Mouse (Mus musculus): Measurements from ENCODE around the gene Taar8a. TPM values are rescaled to one million over a fixed set of nuclear protein-coding genes. Genes with fewer than 3 reads are reported as not detected.
"Not testable (repeated sequence)": the region's sequence is repeated elsewhere in the genome, so short reads cannot be mapped to it uniquely, and the experiment has no call there.

The Taar8a gene
- polyA plus RNA-seq, 1 experiment, result not detected

GRCm38 (mm10) chr10:24107747-24108146 lies 31.4 kb downstream of the Taar8a start:
- Histone ChIP-seq H3K27me3 (ENCODE audit: control insufficient read depth, insufficient read depth, low read length) (no peaks in the 10 kb centered on the region), H3K36me3 (ENCODE audit: control insufficient read depth, insufficient read depth, low read length) (no peaks in the 10 kb centered on the region), H3K4me1 (ENCODE audit: control insufficient read depth, insufficient read depth, insufficient read length) (no peaks in the 10 kb centered on the region), H3K4me3 (ENCODE audit: extremely low read depth, insufficient read depth, insufficient read length) (no peak overlapping the region), H3K27ac (ENCODE audit: insufficient read depth, low read length) (no peak overlapping the region)
- DNase-seq (ENCODE audit: low read depth in 1 of 2, low spot score in 2 of 2), result no peak
- 24% methylated on average over 5 of the region's 5 CpGs for WGBS
- TF ChIP-seq CTCF (IDR thresholded peaks at IDR 0.05; ENCODE audit: extremely low read depth, insufficient read depth, insufficient read length, insufficient replicate concordance), result no peak
- TF ChIP-seq POLR2A (IDR thresholded peaks at IDR 0.05; ENCODE audit: low read depth, low read length), result no peak

GRCm38 (mm10) chr10:24108236-24108635 lies 31.9 kb downstream of the Taar8a start:
- TF ChIP-seq POLR2A (IDR thresholded peaks at IDR 0.05; ENCODE audit: low read depth, low read length) (no peak), CTCF (IDR thresholded peaks at IDR 0.05; ENCODE audit: extremely low read depth, insufficient read depth, insufficient read length, insufficient replicate concordance) (no peak)
- no peak overlapping the region for H3K4me3 ChIP-seq (ENCODE audit: extremely low read depth, insufficient read depth, insufficient read length)
- no peak for DNase-seq (ENCODE audit: low read depth in 1 of 2, low spot score in 2 of 2)
- 96% methylated on average over 3 of the region's 3 CpGs for WGBS
- H3K27ac ChIP-seq (ENCODE audit: insufficient read depth, low read length), result no peak overlapping the region
- H3K27me3 ChIP-seq (ENCODE audit: control insufficient read depth, insufficient read depth, low read length), result no peaks in the 10 kb centered on the region
- H3K4me1 ChIP-seq (ENCODE audit: control insufficient read depth, insufficient read depth, insufficient read length), result no peaks in the 10 kb centered on the region
- no peaks in the 10 kb centered on the region for H3K36me3 ChIP-seq (ENCODE audit: control insufficient read depth, insufficient read depth, low read length)

- H3K36me3 ChIP-seq (ENCODE audit: control insufficient read depth, insufficient read depth, low read length); H3K27me3 ChIP-seq (ENCODE audit: control insufficient read depth, insufficient read depth, low read length); H3K4me1 ChIP-seq (ENCODE audit: control insufficient read depth, insufficient read depth, insufficient read length); H3K4me3 ChIP-seq (ENCODE audit: extremely low read depth, insufficient read depth, insufficient read length); H3K27ac ChIP-seq (ENCODE audit: insufficient read depth, low read length); DNase-seq (ENCODE audit: low read depth in 1 of 2, low spot score in 2 of 2): not testable (repeated sequence)
- 91% methylated on average over 8 of the region's 8 CpGs for WGBS
Measured at GRCm38 (mm10) chr10:24109434-24109833, 33.1 kb downstream of the Taar8a start, which contains the start of gene Taar9. Gene Taar9 (minus strand): TSS chr10:24109534.

- 47% methylated on average over 6 of the region's 6 CpGs for WGBS
- no peak for DNase-seq (ENCODE audit: low read depth in 1 of 2, low spot score in 2 of 2)
- TF ChIP-seq POLR2A (IDR thresholded peaks at IDR 0.05; ENCODE audit: low read depth, low read length) (no peak), CTCF (IDR thresholded peaks at IDR 0.05; ENCODE audit: extremely low read depth, insufficient read depth, insufficient read length, insufficient replicate concordance) (no peak; the same call in 1 of the 2 replicates)
- Histone ChIP-seq H3K36me3 (ENCODE audit: control insufficient read depth, insufficient read depth, low read length) (no peaks in the 10 kb centered on the region), H3K27me3 (ENCODE audit: control insufficient read depth, insufficient read depth, low read length) (no peaks in the 10 kb centered on the region), H3K4me1 (ENCODE audit: control insufficient read depth, insufficient read depth, insufficient read length) (no peaks in the 10 kb centered on the region), H3K4me3 (ENCODE audit: extremely low read depth, insufficient read depth, insufficient read length) (no peak overlapping the region), H3K27ac (ENCODE audit: insufficient read depth, low read length) (no peak overlapping the region)
Measured at GRCm38 (mm10) chr10:24111116-24111778, 34.9 kb downstream of the Taar8a start.

Other genes starting within 250 kb of the Taar8a start
- gene Vnn3, start 225.0 kb upstream of the Taar8a start, polyA plus RNA-seq (2012; rRNA removed), result 1.8 and 2.2 TPM in 2 replicates
- gene Vnn1, start 181.8 kb upstream of the Taar8a start, polyA plus RNA-seq (2012; rRNA removed), result 0.08 and 0.20 TPM in 2 replicates
- gene Taar1, start 156.1 kb upstream of the Taar8a start, polyA plus RNA-seq (2012; rRNA removed), result not detected in 2 replicates
- not detected in 2 replicates for gene Taar2, start 137.9 kb upstream of the Taar8a start, polyA plus RNA-seq (2012; rRNA removed)
- not detected in 2 replicates for gene Taar3, start 126.9 kb upstream of the Taar8a start, polyA plus RNA-seq (2012; rRNA removed)
- not detected in 2 replicates for gene Taar4, start 116.0 kb upstream of the Taar8a start, polyA plus RNA-seq (2012; rRNA removed)
- gene Taar5, start 105.8 kb upstream of the Taar8a start, polyA plus RNA-seq (2012; rRNA removed), result not detected in 2 replicates
- gene Taar6, start 90.9 kb upstream of the Taar8a start, polyA plus RNA-seq (2012; rRNA removed), result not detected in 2 replicates
- not detected in 2 replicates for gene Taar7a, start 83.0 kb upstream of the Taar8a start, polyA plus RNA-seq (2012; rRNA removed)
- gene Taar7b, start 76.6 kb upstream of the Taar8a start, polyA plus RNA-seq (2012; rRNA removed), result not detected in 2 replicates
- not detected in 2 replicates for gene Taar7d, start 49.3 kb upstream of the Taar8a start, polyA plus RNA-seq (2012; rRNA removed)
- not detected in 2 replicates for gene Taar7e, start 38.9 kb upstream of the Taar8a start, polyA plus RNA-seq (2012; rRNA removed)
- not detected in 2 replicates for gene Taar7f, start 27.0 kb upstream of the Taar8a start, polyA plus RNA-seq (2012; rRNA removed)
- gene Taar8b, start 15.8 kb downstream of the Taar8a start, polyA plus RNA-seq (2012; rRNA removed), result 0.20 and 0.75 TPM in 2 replicates
- 0.15 and 0.25 TPM in 2 replicates for gene Taar8c, start 25.4 kb downstream of the Taar8a start, polyA plus RNA-seq (2012; rRNA removed)
- gene Taar9, start 33.0 kb downstream of the Taar8a start, polyA plus RNA-seq (2012; rRNA removed), result 0.07 TPM in 1 of 2 replicates, not detected in the other
- 57.6 and 61.7 TPM in 2 replicates for gene Stx7, start 72.8 kb downstream of the Taar8a start, polyA plus RNA-seq (2012; rRNA removed)
- 0.06 and 0.15 TPM in 2 replicates for gene Moxd1, start 147.0 kb downstream of the Taar8a start, polyA plus RNA-seq (2012; rRNA removed)